Mouse (Mus musculus): Measurements from ENCODE around the gene Dvl3.
A peak's percentile ranks its signal among the peaks of the same experiment; 100 is the strongest.

Dvl3 gene

DNA sequence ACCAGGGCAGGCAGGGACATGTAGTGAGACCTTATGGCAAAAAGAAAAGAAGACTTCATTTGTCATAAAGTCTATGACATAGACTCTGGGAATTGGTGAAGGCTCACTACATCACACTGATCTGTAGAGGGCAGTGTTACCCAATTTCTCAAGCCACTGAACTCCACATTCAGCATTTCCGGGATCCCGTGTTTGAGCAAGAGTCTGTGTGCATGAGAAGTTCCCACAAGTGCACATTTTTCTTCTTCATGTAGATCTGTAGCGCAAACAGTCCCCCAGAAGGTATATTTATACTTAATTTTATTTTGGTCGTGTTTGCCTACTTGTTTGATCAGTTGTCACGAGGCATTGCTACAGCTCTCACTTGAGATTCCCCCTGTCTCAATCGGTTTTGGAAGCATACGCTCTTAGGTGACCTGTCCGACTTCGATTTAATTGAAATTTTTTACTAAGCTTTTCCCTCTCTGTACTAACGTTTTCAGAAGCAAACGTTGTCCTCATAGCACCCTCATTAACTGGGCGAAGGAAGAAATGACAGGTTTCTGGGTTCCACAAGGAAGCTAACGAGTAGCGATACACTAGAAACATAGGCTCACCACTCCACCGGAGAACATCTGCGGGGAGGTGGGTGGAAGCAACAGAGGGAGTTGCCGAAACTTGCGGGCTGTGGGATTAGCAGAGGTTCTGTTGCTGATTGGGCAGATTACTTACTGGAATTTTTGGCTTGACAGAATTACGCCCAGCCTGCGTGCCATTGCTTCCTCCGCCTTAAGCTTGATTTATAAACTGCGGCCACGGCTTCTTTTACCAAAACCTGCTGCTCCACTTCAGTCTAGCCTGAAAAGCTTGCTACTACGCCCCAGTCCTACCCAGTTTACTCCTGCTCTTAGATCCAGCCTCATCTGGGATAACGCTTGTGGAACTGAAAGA, 19.8 kb upstream of the Dvl3 start:
- peak; percentile 53 to 76 for DNase-seq (ENCODE audit: low spot score in 2 of 2)

- peak in 1 of 2 experiments; percentile 19 for DNase-seq (ENCODE audit: low spot score in 2 of 2)
These were observed 18.7 kb upstream of the Dvl3 start for GRCm38 (mm10) chr16:20497980-20498676.

GRCm38 (mm10) chr16:20498677-20499475, 17.9 kb upstream of the Dvl3 start, which contains the start of gene Eif2b5:
Gene Eif2b5 (plus strand): TSS chr16:20498817.
- DNase-seq (ENCODE audit: low spot score in 2 of 2): peak; percentile 95 to 96

DNA sequence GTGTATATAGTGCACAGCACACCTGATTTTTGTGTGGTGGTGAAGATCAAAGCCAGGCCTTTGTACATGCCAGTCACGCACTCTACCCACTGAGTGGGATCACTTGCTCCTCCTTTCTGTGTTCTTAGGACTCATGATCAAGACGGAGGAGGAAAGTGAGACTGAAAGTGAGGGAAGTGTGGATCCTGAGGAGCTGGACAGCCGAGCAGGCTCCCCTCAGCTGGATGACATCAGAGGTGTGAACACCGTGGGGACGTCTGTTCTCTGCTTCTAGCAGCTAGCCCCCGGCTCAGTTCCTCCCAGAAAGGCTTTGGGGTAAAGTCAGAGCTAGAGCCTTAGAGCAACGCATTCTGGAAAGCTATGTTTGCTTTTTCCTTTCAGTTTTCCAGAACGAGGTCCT, 10.8 kb upstream of the Dvl3 start:
- peak; percentile 35 to 48 for DNase-seq (ENCODE audit: low spot score in 2 of 2)

GRCm38 (mm10) chr16:20509349-20509748, 7.4 kb upstream of the Dvl3 start:
- DNase-seq (ENCODE audit: low spot score in 2 of 2): peak in 1 of 2 experiments; percentile 31

- no peak for DNase-seq (ENCODE audit: low spot score in 2 of 2)
These were observed 5.4 kb upstream of the Dvl3 start for GRCm38 (mm10) chr16:20511277-20511847.

DNA sequence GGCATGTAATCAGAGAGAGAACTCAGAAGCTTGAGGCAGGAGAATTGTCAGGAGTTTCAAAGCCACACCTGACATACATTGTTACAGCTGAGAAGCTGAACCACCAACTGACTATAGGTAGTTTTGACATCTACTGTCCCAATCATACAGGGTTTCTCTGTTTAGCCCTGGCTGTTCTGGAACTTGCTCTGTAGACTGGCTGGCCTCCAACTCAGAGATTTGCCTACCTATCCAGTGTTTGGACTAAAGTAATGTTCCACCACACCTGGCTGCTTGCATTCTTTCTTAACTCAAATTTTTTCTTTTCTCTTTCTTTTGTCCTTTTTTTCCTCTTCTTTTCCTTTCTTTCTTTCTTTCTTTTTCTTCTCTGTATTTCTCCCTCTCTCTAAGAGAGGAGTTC, 750 bp upstream of the Dvl3 start:
- no peak for DNase-seq (ENCODE audit: low spot score in 2 of 2)

- DNase-seq (ENCODE audit: low spot score in 2 of 2): no peak
These were observed 434 bp downstream of the Dvl3 start for GRCm38 (mm10) chr16:20517216-20517615.

DNA sequence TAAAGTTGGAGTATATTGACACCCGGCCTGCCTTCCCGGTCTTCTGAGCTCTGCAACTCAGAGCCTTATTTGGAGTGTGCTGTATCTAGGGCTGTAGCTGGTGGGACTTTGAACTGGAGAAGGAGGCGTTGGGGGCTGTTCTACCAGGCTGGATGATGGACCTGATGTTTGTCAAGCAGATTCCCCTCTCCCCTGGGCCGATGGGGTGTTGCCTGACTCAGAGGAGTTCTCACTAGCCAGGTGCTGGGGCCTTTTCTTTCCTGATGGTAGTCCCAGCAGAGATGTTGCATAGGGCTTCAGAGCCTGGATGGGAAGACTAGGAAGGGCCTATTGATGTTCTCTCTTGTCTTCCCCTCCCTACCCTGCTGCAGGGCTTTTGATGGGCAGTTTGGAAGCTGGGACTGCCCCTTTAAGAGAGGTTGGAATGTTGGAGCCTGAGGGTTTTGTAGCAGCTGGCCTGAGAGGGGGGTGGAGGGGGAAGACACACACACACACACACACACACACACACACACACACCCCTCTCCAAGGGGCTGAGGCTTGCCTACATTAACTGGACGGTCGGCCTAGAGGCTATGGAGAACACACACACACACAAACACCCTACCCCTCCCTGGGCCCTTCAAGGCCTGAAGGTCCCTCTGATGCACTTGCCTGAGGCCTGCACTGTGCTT, 1.1 kb downstream of the Dvl3 start:
- no peak for DNase-seq (ENCODE audit: low spot score in 2 of 2)

GRCm38 (mm10) chr16:20523886-20524285, 7.1 kb downstream of the Dvl3 start:
- DNase-seq (ENCODE audit: low spot score in 2 of 2): no peak

GRCm38 (mm10) chr16:20528779-20529178, 12.0 kb downstream of the Dvl3 start:
- no peak for DNase-seq (ENCODE audit: low spot score in 2 of 2)

GRCm38 (mm10) chr16:20529375-20529774, 12.6 kb downstream of the Dvl3 start:
- no peak for DNase-seq (ENCODE audit: low spot score in 2 of 2)

DNA sequence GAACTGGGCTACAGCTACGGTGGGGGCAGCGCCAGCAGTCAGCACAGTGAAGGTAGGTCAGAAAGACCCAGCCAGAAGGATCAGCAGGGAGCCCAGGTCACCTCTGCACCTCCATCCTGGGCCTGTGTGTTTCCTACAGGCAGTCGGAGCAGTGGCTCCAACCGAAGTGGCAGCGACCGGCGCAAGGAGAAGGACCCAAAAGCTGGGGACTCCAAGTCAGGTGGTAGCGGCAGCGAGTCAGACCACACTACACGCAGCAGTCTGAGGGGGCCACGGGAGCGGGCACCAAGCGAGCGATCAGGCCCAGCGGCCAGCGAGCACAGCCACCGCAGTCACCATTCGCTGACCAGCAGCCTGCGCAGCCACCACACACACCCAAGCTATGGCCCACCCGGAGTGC, 14.2 kb downstream of the Dvl3 start:
- DNase-seq (ENCODE audit: low spot score in 2 of 2): no peak

GRCm38 (mm10) chr16:20534617-20535295, 18.0 kb downstream of the Dvl3 start:
- DNase-seq (ENCODE audit: low spot score in 2 of 2): no peak

DNA sequence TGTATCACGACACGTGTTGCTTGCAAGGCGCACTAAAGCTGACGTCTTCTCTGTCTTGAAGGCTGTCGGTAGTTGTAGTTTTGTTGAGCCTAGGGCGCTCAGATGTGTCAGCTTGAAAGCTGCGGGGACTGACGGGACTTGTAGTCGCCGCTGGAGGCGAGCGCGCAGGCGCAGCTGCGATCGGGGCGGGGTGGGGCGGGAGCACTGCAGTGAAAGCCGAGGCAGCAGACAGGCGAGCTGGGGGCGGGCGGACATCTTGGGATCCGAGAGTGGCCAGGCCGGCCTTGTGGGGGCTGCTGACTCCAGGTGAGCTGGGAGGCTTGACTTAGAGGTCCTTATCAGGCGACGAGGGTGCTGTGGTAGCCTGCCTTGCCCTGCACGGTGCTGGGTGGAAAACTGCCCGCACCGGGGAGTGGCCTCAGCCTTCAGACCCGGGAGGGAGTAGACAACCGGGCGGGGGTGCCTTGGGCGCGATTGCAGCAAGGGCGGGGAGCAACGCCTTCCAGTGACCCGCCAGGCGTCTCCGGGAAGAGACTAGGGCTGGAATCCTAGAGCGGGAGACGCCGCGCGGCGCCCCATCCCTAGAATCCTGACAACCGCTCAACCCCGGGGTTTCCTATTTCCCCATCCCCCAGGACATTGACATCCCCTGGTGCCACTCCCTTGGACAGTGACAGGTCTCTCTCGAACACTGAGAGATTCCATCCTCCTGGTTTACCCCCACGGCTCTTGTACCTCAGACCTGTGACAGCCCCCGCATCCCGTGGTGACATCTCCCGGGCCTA, 18.7 kb downstream of the Dvl3 start, which contains the start of gene Ap2m1:
TSS of gene Ap2m1 (plus strand) at position 183 of the 785 bp plus-strand sequence.
- DNase-seq (ENCODE audit: low spot score in 2 of 2): peak; percentile 89 to 97

- DNase-seq (ENCODE audit: low spot score in 2 of 2): no peak
These were observed 19.4 kb downstream of the Dvl3 start for GRCm38 (mm10) chr16:20536081-20536665.

DNA sequence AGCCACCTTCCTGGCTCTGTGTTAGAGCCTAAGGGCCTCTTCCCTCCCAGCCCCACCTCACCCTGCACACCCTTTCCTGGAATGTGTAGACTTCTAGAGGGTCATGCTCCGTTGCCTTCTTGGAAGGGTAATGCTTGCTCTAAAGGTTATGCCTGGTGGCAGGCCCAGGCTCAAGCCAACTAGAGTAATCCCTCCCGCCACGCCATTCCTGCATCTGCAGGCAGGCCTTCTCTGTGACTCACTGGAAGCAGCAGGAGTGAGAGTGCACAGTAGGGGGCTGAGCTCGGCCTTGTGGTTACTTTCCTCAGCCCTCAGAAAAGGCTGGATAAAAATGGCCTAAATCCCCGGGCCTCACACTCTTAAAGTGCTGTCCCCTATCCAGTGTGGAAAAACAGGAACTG, 20.3 kb downstream of the Dvl3 start:
- DNase-seq (ENCODE audit: low spot score in 2 of 2): peak in 1 of 2 experiments; percentile 47

GRCm38 (mm10) chr16:20537601-20538320, 21.0 kb downstream of the Dvl3 start:
- DNase-seq (ENCODE audit: low spot score in 2 of 2): no peak

Data from frontal cortex, postnatal 36 days (tissue).